Mouse (Mus musculus): ENCODE data around the gene Ppp1r8. TPM values are rescaled to one million over a fixed set of nuclear protein-coding genes. Genes with fewer than 3 reads are reported as not detected.
"Not testable (repeated sequence)": the region's sequence is repeated elsewhere in the genome, so short reads cannot be mapped to it uniquely, and the experiment has no call there.

The Ppp1r8 gene
- polyA plus RNA-seq, 1 experiment from 2014 or later, result 48.5 TPM

GRCm38 (mm10) chr4:132793322-132794004 is 49.5 kb downstream of the Ppp1r8 start:
- not testable (repeated sequence) for H3K4me2 ChIP-seq; H3K27ac ChIP-seq; H3K9me3 ChIP-seq; ATAC-seq (ENCODE audit: low FRiP score); H3K9ac ChIP-seq; H3K36me3 ChIP-seq; H3K4me3 ChIP-seq; H3K4me1 ChIP-seq (replicated peaks)
- peaks cover 34% of the 10 kb centered on the region for H3K27me3 ChIP-seq
- 93% methylated on average over 8 of the region's 9 CpGs for WGBS

DNA sequence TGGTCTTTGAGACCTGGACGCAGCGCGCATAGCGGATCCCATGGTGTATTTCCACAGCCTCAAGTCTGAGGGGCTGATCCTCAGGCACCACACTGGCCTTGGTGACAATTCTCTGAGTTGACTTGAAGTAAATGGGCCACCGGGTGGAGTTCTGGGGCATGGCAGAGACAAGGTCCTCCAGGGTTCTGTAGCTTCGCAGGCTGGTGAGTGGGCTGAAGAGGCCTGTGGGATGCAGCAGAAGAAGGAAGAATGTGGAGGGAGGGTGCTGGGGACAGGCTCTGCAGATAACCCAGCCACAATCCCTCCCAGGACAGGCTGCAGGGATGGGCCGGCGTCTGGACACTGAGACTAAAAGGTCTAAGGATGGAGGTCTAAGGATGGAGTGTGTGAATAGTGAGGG is 53.2 kb downstream of the Ppp1r8 start:
- no peak overlapping the region for H3K9ac ChIP-seq
- H3K4me1 ChIP-seq (replicated peaks), result no peaks in the 10 kb centered on the region
- H3K4me2 ChIP-seq, result no peak overlapping the region
- H3K27ac ChIP-seq, result no peak overlapping the region
- no peaks in the 10 kb centered on the region for H3K36me3 ChIP-seq
- H3K9me3 ChIP-seq, result no peaks in the 10 kb centered on the region
- 87% methylated on average over 8 of the region's 8 CpGs for WGBS
- no peak overlapping the region for H3K4me3 ChIP-seq
- peaks cover 8% of the 10 kb centered on the region for H3K27me3 ChIP-seq
- ATAC-seq (ENCODE audit: low FRiP score), result no peak

DNA sequence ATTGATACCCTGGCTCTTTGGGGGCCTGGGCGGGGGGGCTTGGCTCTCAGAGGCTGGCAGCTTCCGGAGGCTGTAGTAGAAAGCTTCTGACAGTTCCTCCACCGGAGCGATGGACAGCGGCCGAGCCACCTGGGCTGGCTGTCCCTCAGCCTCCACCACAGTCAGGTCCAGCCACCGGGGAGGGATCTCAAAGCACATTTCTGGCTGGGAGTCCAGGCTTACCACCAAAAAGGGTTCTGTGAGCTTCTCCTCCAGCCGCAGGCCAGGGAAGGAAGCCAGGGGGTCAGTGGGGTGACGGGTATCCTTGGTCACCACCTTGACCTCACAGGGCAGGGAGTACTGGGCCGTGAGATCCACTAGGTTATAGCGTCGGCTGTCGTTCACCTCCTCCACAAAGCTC is 57.7 kb downstream of the Ppp1r8 start:
- 92% methylated on average over 13 of the region's 13 CpGs for WGBS
- H3K9ac ChIP-seq, result no peak overlapping the region
- no peak overlapping the region for H3K27ac ChIP-seq
- no peaks in the 10 kb centered on the region for H3K27me3 ChIP-seq
- no peak overlapping the region for H3K4me3 ChIP-seq
- peaks cover 4% of the 10 kb centered on the region; the same call in 1 of the 2 replicates for H3K36me3 ChIP-seq
- no peak overlapping the region for H3K4me2 ChIP-seq
- no peak for ATAC-seq (ENCODE audit: low FRiP score)
- H3K4me1 ChIP-seq (replicated peaks), result no peaks in the 10 kb centered on the region
- H3K9me3 ChIP-seq, result no peaks in the 10 kb centered on the region

GRCm38 (mm10) chr4:132783732-132784131 is 59.2 kb downstream of the Ppp1r8 start:
- ATAC-seq (ENCODE audit: low FRiP score), result no peak
- H3K4me2 ChIP-seq, result no peak overlapping the region
- WGBS, result 88% methylated on average over 2 of the region's 2 CpGs
- no peak overlapping the region for H3K9ac ChIP-seq
- H3K36me3 ChIP-seq, result peaks cover 15% of the 10 kb centered on the region
- H3K4me1 ChIP-seq (replicated peaks), result no peaks in the 10 kb centered on the region
- H3K27ac ChIP-seq, result no peak overlapping the region
- no peak overlapping the region for H3K4me3 ChIP-seq
- no peaks in the 10 kb centered on the region for H3K9me3 ChIP-seq
- H3K27me3 ChIP-seq, result no peaks in the 10 kb centered on the region

DNA sequence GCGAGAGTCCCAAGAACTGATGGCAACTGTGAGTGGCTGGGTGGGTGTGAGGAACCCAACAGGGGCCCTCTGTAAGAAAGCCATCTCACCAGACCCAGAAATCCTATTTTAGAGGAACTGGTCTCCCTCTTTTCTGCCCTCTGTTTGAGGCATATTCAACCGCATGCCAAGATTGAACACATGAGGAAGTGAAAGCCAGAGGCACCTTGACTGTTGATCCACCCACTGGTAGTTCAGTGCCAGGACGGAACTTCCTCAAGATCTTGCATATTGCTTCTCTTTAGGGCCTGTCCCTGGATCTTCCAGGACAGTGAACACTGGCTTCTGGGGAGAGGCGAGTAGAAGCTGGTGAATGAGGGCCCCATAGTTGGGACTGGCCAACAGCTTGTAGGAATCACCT is 62.7 kb downstream of the Ppp1r8 start:
- no peaks in the 10 kb centered on the region for H3K9me3 ChIP-seq
- no peak for ATAC-seq (ENCODE audit: low FRiP score)
- no peaks in the 10 kb centered on the region for H3K27me3 ChIP-seq
- no peaks in the 10 kb centered on the region for H3K4me1 ChIP-seq (replicated peaks)
- 94% methylated on average over 4 of the region's 4 CpGs for WGBS
- H3K36me3 ChIP-seq, result peaks cover 49% of the 10 kb centered on the region
- no peak overlapping the region for H3K4me2 ChIP-seq
- no peak overlapping the region for H3K9ac ChIP-seq
- H3K4me3 ChIP-seq, result no peak overlapping the region
- no peak overlapping the region for H3K27ac ChIP-seq

GRCm38 (mm10) chr4:132778562-132779201 is 64.3 kb downstream of the Ppp1r8 start:
- H3K27me3 ChIP-seq, result no peaks in the 10 kb centered on the region
- H3K4me3 ChIP-seq, result no peak overlapping the region
- H3K27ac ChIP-seq, result no peak overlapping the region
- no peak for ATAC-seq (ENCODE audit: low FRiP score)
- no peak overlapping the region for H3K4me2 ChIP-seq
- peaks cover 64% of the 10 kb centered on the region for H3K36me3 ChIP-seq
- no peaks in the 10 kb centered on the region for H3K9me3 ChIP-seq
- no peaks in the 10 kb centered on the region for H3K4me1 ChIP-seq (replicated peaks)
- no peak overlapping the region for H3K9ac ChIP-seq
- WGBS, result 94% methylated on average over 6 of the region's 6 CpGs

Other genes starting within 250 kb of the Ppp1r8 start
- 17.0 and 17.1 TPM in 2 replicates for gene Eya3, start 204.2 kb downstream of the Ppp1r8 start, polyA plus RNA-seq (2015; fragmentation: Nextera tagmentation; extraction: Ambion mirVana)
- gene Xkr8, start 110.6 kb downstream of the Ppp1r8 start, polyA plus RNA-seq (2015; fragmentation: Nextera tagmentation; extraction: Ambion mirVana), result 5.0 and 6.1 TPM in 2 replicates
- gene Smpdl3b, start 85.9 kb downstream of the Ppp1r8 start, polyA plus RNA-seq (2015; fragmentation: Nextera tagmentation; extraction: Ambion mirVana), result 0.71 and 0.82 TPM in 2 replicates
- 41.2 and 41.8 TPM in 2 replicates for gene Rpa2, start 74.8 kb downstream of the Ppp1r8 start, polyA plus RNA-seq (2015; fragmentation: Nextera tagmentation; extraction: Ambion mirVana)
- 0.70 and 0.77 TPM in 2 replicates for gene Themis2, start 46.8 kb downstream of the Ppp1r8 start, polyA plus RNA-seq (2015; fragmentation: Nextera tagmentation; extraction: Ambion mirVana)
- gene Stx12, start 41.3 kb upstream of the Ppp1r8 start, polyA plus RNA-seq (2015; fragmentation: Nextera tagmentation; extraction: Ambion mirVana), result 141 and 144 TPM in 2 replicates
- 38.7 and 38.9 TPM in 2 replicates for gene Fam76a, start 79.4 kb upstream of the Ppp1r8 start, polyA plus RNA-seq (2015; fragmentation: Nextera tagmentation; extraction: Ambion mirVana)
- gene Fgr, start 130.9 kb upstream of the Ppp1r8 start, polyA plus RNA-seq (2015; fragmentation: Nextera tagmentation; extraction: Ambion mirVana), result 0.13 TPM in 1 of 2 replicates, not detected in the other
- 11.0 and 12.5 TPM in 2 replicates for gene Ahdc1, start 168.1 kb upstream of the Ppp1r8 start, polyA plus RNA-seq (2015; fragmentation: Nextera tagmentation; extraction: Ambion mirVana)

All from hindbrain, embryonic 13.5 days (tissue).